Mouse (Mus musculus) splenic B cell, adult 2 months (primary cell): ENCODE results near the gene Nat8f5.
"Not testable (repeated sequence)": the region's sequence is repeated elsewhere in the genome, so short reads cannot be mapped to it uniquely, and the experiment has no call there.

ENCODE experiments used
- DNase-seq: peaks from one replicate; pipeline ENCODE4 v3.0.0-alpha.2; 2011; ENCODE audit warnings: low read depth, low spot score
- H3K27me3 ChIP-seq: 2 replicates; pipeline ENCODE4 v1.6.1; 2012; ENCODE audit warnings: mild to moderate bottlenecking, low read length, moderate library complexity, mixed read lengths; ENCODE audit not compliant: control insufficient read depth, poor library complexity, insufficient read depth, severe bottlenecking
- H3K36me3 ChIP-seq: 2 replicates; pipeline ENCODE4 v1.6.1; 2012; ENCODE audit warnings: mild to moderate bottlenecking, low read length, moderate library complexity, mixed read lengths; ENCODE audit not compliant: control insufficient read depth, poor library complexity, insufficient read depth, severe bottlenecking

Nat8f5 gene

GRCm38 (mm10) chr6:85848140-85848539 lies 27.4 kb upstream of the Nat8f5 start:
- no peak for DNase-seq
- Histone ChIP-seq H3K27me3 (no peaks in the 10 kb centered on the region), H3K36me3 (no peaks in the 10 kb centered on the region)

- no peak for DNase-seq
- H3K36me3 ChIP-seq = no peaks in the 10 kb centered on the region
- no peaks in the 10 kb centered on the region for H3K27me3 ChIP-seq
Measured at GRCm38 (mm10) chr6:85846921-85847320, 26.1 kb upstream of the Nat8f5 start.

- not testable (repeated sequence) for DNase-seq, H3K27me3 ChIP-seq, H3K36me3 ChIP-seq
Measured at GRCm38 (mm10) chr6:85843677-85844458, 23.1 kb upstream of the Nat8f5 start.

GRCm38 (mm10) chr6:85839982-85840381 lies 19.2 kb upstream of the Nat8f5 start:
- H3K27me3 ChIP-seq = no peaks in the 10 kb centered on the region
- H3K36me3 ChIP-seq = no peaks in the 10 kb centered on the region
- DNase-seq = no peak

GRCm38 (mm10) chr6:85838674-85839073 lies 17.9 kb upstream of the Nat8f5 start:
- Histone ChIP-seq H3K36me3 (no peaks in the 10 kb centered on the region), H3K27me3 (no peaks in the 10 kb centered on the region)
- no peak for DNase-seq

GRCm38 (mm10) chr6:85837307-85837706 lies 16.5 kb upstream of the Nat8f5 start:
- not testable (repeated sequence) for H3K36me3 ChIP-seq, H3K27me3 ChIP-seq

GRCm38 (mm10) chr6:85836827-85837226 lies 16.1 kb upstream of the Nat8f5 start:
- DNase-seq, H3K36me3 ChIP-seq, H3K27me3 ChIP-seq: not testable (repeated sequence)

More at GRCm38 (mm10) chr6:85837307-85837706, 16.5 kb upstream of the Nat8f5 start:
- not testable (repeated sequence) for DNase-seq

GRCm38 (mm10) chr6:85836098-85836497 lies 15.3 kb upstream of the Nat8f5 start:
- H3K27me3 ChIP-seq, H3K36me3 ChIP-seq, DNase-seq: not testable (repeated sequence)

- not testable (repeated sequence) for H3K36me3 ChIP-seq, H3K27me3 ChIP-seq, DNase-seq
Measured at GRCm38 (mm10) chr6:85835104-85835503, 14.3 kb upstream of the Nat8f5 start.

GRCm38 (mm10) chr6:85834504-85835100 lies 13.8 kb upstream of the Nat8f5 start:
- not testable (repeated sequence) for H3K27me3 ChIP-seq, H3K36me3 ChIP-seq, DNase-seq

- Histone ChIP-seq H3K27me3 (no peaks in the 10 kb centered on the region), H3K36me3 (no peaks in the 10 kb centered on the region)
- no peak for DNase-seq
Measured at GRCm38 (mm10) chr6:85831796-85832321, 11.1 kb upstream of the Nat8f5 start, which contains the start of gene Nat8. Gene Nat8, minus strand, starts transcription at chr6:85832082.

GRCm38 (mm10) chr6:85829462-85829861 lies 8.7 kb upstream of the Nat8f5 start:
- no peaks in the 10 kb centered on the region for H3K36me3 ChIP-seq
- no peak for DNase-seq
- H3K27me3 ChIP-seq = no peaks in the 10 kb centered on the region

GRCm38 (mm10) chr6:85825886-85826285 lies 5.1 kb upstream of the Nat8f5 start:
- no peaks in the 10 kb centered on the region for H3K36me3 ChIP-seq
- no peak for DNase-seq
- H3K27me3 ChIP-seq = no peaks in the 10 kb centered on the region

- Histone ChIP-seq H3K27me3 (no peaks in the 10 kb centered on the region), H3K36me3 (no peaks in the 10 kb centered on the region)
- no peak for DNase-seq
Measured at GRCm38 (mm10) chr6:85823382-85824090, 2.8 kb upstream of the Nat8f5 start.

GRCm38 (mm10) chr6:85822286-85822685 lies 1.5 kb upstream of the Nat8f5 start:
- DNase-seq = no peak
- Histone ChIP-seq H3K36me3 (no peaks in the 10 kb centered on the region), H3K27me3 (no peaks in the 10 kb centered on the region)
